Mouse (Mus musculus): ENCODE measurements around the gene Numbl.

Numbl gene

GRCm38 (mm10) chr7:27291795-27292466 is 33.7 kb downstream of the Numbl start:
- DNase-seq (ENCODE audit: low spot score in 2 of 2): peak in 1 of 2 experiments; percentile 54

DNA sequence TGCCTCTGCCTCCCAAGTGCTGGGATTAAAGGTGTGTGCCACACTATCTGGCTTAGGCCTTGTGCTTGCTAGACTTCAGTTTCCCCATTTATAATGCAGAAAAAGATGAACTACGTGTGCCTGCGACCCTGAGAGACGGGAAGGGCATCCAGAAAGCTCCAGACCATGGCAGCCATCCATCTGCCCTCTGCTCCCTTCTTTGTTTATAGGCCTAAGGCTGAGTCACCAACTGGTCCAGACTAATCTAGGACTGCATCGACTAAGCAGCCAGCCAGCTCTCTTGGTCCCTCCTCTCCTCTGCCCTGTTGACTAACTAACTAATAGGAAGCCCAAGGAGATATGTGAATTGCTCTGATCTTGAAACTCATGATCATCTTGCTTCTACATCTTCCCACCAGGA is 37.7 kb downstream of the Numbl start:
- DNase-seq (ENCODE audit: low spot score in 2 of 2): no peak

- no peak for DNase-seq (ENCODE audit: low spot score in 2 of 2)
Observed at GRCm38 (mm10) chr7:27296518-27296917, 38.3 kb downstream of the Numbl start.

- DNase-seq (ENCODE audit: low spot score in 2 of 2): no peak
Observed at GRCm38 (mm10) chr7:27298033-27298610, 39.9 kb downstream of the Numbl start.

DNA sequence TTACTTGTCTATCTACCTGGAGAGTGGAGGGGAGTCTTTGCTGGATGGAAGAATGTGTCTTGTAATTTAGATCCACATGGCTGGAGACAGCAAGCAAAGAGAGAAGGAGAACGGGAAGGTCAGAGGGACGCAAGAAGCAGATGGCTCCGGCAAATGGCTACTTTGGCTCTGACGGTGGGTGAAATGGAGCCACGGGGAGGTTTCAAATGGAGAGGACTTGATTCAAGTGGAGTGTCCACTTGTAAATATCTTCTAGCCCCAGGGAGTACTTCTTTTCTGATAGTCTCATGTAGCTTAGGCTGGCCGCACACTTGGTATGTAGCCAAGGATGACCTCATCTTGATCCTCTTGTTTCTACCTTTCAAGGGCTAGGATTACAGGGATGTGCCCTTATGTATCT is 40.6 kb downstream of the Numbl start:
- DNase-seq (ENCODE audit: low spot score in 2 of 2): no peak

- DNase-seq (ENCODE audit: low spot score in 2 of 2): no peak
Observed at GRCm38 (mm10) chr7:27300351-27300750, 42.1 kb downstream of the Numbl start.

GRCm38 (mm10) chr7:27300801-27301200 is 42.6 kb downstream of the Numbl start:
- no peak for DNase-seq (ENCODE audit: low spot score in 2 of 2)

- peak; percentile 58 to 78 for DNase-seq (ENCODE audit: low spot score in 2 of 2)
Observed at GRCm38 (mm10) chr7:27302172-27302571, 43.9 kb downstream of the Numbl start.

GRCm38 (mm10) chr7:27305091-27305730 is 47.0 kb downstream of the Numbl start:
- DNase-seq (ENCODE audit: low spot score in 2 of 2): no peak

DNA sequence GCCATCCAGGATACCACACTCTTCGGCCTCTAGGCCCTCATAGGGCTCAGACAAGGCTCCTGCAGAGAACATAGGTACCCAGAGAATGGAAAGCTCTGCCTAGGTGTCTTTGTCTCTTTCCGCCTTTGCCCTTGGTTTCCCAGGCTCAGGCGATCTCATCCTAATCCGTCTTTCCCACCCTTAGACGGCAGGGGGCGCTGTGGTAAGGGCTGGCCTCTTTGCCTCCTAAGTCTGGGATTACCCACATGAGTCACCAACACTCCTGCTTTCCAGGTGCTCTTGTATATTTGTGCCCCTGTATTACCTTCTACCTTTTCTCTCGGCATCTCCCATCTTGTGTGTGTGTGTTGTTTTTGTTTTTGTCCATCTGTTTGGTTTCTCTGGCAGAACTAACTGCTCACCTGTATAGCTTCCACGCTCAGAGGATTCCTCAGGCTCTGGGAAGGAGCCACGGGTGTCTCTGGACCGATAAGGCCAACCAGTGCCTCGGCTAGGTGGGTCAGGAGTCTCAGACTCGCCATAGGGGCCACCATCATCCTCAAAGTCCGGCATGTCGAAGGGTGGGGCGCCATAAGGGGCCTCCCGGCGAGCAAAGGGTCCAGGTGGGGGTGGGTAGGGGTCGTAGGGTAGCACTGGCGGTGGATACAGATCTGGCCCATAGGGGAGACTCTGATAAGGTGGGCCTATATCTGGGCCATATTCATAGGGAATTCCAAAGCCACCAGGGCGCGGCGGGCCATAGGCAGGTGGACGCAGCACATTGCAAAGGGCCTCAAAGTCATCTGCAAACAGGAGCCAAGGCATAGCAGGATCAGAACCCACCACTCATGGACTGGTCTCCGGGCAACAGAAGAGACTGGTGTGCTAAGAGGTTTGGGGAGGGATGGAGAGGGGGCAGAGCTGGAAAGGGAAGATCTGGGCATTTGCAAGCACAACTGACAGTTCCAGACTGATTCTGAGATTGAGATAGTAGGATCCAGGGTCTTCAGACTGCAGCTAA is 48.2 kb downstream of the Numbl start:
- DNase-seq (ENCODE audit: low spot score in 2 of 2): no peak

DNA sequence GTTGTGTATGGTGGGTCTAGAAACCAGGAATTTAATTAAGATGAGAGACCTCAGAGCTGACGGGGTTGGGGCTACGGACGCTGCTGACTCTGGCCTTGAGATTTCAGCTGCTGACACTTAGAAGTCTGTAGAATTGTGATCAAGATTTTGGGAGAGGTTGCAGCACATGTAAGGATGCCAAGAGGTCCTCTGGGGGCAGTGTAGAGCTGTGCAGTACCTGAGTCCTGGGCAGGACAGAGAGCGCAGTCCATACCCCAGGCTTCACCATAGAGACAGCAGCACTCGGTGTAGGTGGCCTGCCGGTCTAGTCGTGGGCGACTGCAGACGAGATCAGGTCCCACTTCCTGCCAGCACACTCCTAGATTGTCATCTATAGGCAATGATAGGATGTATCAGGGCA is 49.3 kb downstream of the Numbl start:
- no peak for DNase-seq (ENCODE audit: low spot score in 2 of 2)

GRCm38 (mm10) chr7:27308821-27309549 is 50.8 kb downstream of the Numbl start:
- DNase-seq (ENCODE audit: low spot score in 2 of 2): no peak

DNA sequence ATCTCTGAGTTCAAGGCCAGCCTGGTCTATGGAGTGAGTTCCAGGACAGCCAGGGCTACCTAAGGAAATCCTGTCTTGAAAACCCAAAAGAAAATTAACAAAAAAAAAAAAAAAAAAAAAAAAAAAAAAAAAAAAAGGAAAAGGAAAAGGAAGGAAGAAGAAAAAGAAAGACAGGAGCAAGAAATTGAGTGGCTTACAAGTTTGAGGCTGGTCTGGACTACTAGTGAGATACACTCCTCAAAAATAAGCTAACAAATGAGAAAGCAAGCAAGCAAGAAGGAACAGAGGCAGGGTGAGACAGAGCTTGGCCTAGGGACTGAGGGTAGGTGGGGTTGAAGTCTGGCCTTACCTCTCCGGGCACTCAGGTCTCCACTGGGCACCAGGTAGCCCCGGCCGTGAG is 51.6 kb downstream of the Numbl start:
- no peak for DNase-seq (ENCODE audit: low spot score in 2 of 2)

GRCm38 (mm10) chr7:27310306-27310705 is 52.1 kb downstream of the Numbl start:
- no peak for DNase-seq (ENCODE audit: low spot score in 2 of 2)

DNA sequence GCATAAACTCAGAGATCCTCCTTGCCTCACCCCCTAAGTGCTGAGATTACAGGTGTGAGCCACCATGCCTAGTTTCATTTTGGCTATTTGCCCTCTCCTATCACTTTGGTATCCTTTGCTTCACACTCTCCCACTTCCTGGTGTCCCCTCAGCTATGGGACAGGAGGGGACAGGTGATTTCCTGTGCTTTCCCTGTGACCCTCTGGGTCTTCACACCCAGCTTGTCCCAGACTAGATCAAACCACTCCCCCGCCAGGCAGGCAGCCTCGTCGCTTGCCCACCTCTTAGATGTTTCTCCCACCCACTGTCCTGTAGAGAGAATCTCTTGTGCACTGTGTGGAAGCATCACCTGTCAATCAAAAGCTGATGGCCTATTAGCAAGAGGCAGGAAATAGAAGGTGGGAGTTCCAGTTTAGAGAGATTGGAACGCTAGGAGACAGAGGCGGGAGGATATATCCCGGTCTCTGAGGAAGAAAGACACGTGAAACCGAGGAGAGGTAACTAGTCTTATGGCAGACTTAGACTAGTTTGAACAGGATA is 52.8 kb downstream of the Numbl start:
- DNase-seq (ENCODE audit: low spot score in 2 of 2): no peak

DNA sequence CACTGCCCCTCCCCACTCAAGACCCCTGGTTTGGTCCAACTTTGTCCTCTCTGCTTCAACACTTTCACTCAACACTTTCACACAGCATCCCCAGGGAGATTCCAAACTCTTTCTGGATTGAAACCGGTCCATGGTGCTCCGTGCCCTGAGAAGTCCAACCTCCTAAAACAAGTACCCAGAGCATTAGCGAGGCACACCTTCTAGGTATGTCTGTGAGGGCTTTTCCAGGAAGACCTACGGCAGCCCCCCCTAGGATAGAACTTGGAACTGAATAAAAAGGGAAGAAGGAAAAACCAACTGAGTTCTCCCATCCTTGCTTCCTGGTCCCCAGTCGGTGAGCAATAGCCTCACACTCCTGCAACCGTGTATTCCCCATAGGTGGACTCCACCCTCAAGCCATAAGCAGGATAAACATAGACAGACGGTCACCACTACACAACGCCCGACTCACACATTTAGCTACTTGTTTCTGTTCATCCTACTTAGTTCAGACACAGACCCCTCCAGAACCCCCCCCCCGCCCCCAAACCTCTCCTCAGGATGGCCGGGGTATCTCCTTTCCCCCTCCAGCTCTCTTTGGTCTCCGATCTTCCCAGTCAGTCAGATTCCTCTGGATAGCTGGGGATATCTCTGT is 53.5 kb downstream of the Numbl start:
- DNase-seq (ENCODE audit: low spot score in 2 of 2): no peak

DNA sequence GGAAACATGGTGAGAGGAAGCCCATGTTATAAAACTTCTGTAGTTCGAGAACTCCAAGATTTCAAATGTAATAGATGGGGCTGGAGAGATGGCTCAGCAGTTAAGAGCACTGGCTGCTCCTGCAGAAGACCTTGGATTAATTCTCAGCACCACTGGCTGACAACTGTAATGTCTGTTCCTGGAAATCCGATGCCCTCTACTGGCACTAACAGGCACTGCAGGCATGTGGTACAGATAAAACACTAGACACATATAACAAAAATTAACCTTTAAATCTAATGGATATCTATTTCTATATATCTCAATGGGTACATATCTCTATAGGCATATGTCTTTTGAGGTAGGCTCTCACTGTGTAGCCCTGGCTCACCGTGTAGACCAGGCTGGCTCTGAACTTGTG is 56.2 kb downstream of the Numbl start:
- DNase-seq (ENCODE audit: low spot score in 2 of 2): no peak

- DNase-seq (ENCODE audit: low spot score in 2 of 2): no peak
Observed at GRCm38 (mm10) chr7:27315958-27316357, 57.7 kb downstream of the Numbl start.

- DNase-seq (ENCODE audit: low spot score in 2 of 2): no peak
Observed at GRCm38 (mm10) chr7:27319411-27319810, 61.2 kb downstream of the Numbl start.

DNA sequence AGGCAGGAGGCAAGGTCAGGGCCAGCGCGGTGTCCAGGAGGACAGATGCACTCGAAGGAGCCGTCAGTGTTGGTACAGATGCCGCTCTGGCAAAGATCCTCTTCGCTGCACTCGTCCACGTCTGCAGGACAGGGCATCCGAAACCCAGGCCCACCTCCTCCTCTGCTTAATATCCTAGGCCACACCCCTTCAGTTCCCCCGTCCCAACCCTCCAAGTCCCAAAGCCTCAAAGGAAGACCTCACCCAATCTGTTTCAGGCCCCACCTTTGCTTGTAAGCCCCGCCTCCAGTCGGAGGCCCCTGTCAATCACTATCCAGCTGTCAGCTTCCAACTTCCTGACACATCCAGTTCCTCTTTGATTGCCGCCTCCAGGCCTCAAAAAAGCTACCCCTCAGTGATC is 64.1 kb downstream of the Numbl start:
- DNase-seq (ENCODE audit: low spot score in 2 of 2): no peak

DNA sequence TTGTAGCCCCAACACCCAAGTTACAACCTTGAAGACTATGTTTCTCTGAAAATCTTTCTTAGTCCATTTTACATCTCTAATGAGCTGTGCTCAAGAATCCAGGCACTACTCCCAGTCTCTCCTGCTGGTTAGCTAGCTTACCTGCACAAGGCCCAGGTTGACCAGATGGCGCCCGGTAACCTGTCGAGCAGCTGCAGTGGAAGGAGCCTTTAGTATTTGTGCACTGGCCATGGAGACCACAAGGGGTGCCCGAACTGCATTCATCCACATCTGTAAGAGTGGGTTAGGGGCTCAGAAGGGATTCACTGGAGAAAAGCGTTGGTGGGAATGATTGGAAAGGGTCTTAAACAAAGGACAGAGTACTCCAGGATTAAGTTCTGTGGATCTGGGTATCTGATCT is 64.8 kb downstream of the Numbl start:
- no peak for DNase-seq (ENCODE audit: low spot score in 2 of 2)

Data from frontal cortex, postnatal 36 days (tissue).